Mouse (Mus musculus): ENCODE results near the gene Fasl. TPM values are rescaled to one million over a fixed set of nuclear protein-coding genes. Genes with fewer than 3 reads are reported as not detected.

Gene Fasl
- polyA plus RNA-seq, 1 experiment from 2014 or later, result not detected

DNA sequence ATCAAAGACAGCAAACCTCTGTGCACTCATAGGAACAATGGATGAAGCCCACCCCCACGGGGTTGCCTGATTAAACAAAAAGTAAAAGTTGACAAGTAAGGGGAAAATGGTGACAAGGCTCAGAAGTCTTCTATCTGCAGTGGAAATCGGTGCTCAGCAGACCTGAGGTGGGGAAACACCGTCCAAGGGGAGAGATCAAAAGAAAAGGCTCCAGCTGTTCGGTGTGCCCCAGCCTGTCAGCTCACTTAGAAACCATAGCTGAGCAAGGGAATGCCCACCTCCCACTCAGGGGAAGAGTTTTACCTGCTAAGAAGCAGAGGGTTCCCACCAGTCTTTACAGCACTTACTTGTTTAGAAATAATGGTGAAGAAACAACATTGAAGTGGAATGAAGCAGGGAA lies 26.7 kb downstream of the Fasl start:
- H3K9me3 ChIP-seq (replicated peaks), result no peaks in the 10 kb centered on the region
- no peak overlapping the region for H3K4me2 ChIP-seq
- DNase-seq (no peak), ATAC-seq (ENCODE audit: low read depth) (no peak)
- 37% methylated on average over 4 of the region's 4 CpGs for WGBS (ENCODE audit: insufficient replicate concordance)
- no peak overlapping the region for H3K27ac ChIP-seq
- no peak overlapping the region for H3K4me3 ChIP-seq (replicated peaks)
- H3K36me3 ChIP-seq, result no peaks in the 10 kb centered on the region
- H3K4me1 ChIP-seq (replicated peaks), result peaks cover 9% of the 10 kb centered on the region
- H3K9ac ChIP-seq, result no peak overlapping the region
- H3K27me3 ChIP-seq, result 0 out of 2 replicates have a peak, but pooled peaks cover 7% of the 10 kb centered on the region

DNA sequence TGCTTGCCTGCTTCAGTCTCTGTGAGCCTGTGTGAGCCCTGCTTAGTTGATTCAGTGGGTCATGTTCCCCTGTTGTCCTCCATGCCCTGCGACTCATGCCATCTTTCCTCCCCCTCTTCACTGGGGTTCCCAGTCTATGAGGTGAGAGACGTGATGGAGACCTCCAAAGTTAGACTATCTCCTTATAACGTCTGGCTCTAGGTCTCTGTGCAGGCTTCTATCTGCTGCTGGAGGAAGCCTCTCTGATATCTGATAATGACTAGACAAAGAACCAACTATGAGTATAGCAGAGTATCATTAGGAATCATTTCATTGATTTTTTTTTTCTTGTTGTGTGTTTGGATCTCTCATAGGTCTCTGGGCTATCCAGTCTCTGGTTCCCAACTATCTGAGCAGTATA lies 31.7 kb downstream of the Fasl start:
- no peak overlapping the region for H3K27ac ChIP-seq
- ATAC-seq (ENCODE audit: low read depth), result peak; percentile 74
- no peak overlapping the region for H3K4me3 ChIP-seq (replicated peaks)
- no peak overlapping the region for H3K4me2 ChIP-seq
- 31% methylated on average over 3 of the region's 3 CpGs for WGBS (ENCODE audit: insufficient replicate concordance)
- H3K27me3 ChIP-seq, result 0 out of 2 replicates have a peak, but pooled peaks cover 4% of the 10 kb centered on the region
- H3K9me3 ChIP-seq (replicated peaks), result no peaks in the 10 kb centered on the region
- no peak for DNase-seq
- H3K4me1 ChIP-seq (replicated peaks), result peaks cover 20% of the 10 kb centered on the region
- H3K9ac ChIP-seq, result no peak overlapping the region
- H3K36me3 ChIP-seq, result no peaks in the 10 kb centered on the region

DNA sequence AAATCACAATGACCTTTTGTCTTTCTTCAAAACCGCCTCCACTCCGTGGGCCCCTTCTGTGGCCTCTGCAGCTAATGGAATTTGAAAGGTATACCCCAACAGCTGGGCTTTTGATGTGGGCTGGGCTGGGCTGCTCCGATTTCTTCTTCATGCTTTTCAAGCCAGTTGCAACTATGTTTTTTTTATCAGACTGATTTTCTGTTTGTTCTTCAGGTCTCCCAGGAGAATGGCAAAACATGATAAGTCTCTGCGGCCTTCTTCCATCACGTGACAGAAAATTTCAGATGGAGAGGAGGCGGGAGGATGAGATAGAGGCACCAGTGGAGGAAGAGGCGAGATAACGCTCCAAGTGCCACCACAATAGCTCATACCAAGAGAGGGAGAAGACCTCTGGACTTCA lies 37.0 kb downstream of the Fasl start:
- H3K4me3 ChIP-seq (replicated peaks), result peak overlapping the region; percentile 18
- H3K9me3 ChIP-seq (replicated peaks), result no peaks in the 10 kb centered on the region
- peak; percentile 93 for ATAC-seq (ENCODE audit: low read depth)
- peak overlapping the region; percentile 61 for H3K4me2 ChIP-seq
- H3K27me3 ChIP-seq, result peaks cover 14% of the 10 kb centered on the region; the same call in 1 of the 2 replicates
- H3K36me3 ChIP-seq, result no peaks in the 10 kb centered on the region
- H3K27ac ChIP-seq, result peak overlapping the region; percentile 85
- peak overlapping the region; percentile 46 for H3K9ac ChIP-seq
- 14% methylated on average over 8 of the region's 8 CpGs for WGBS (ENCODE audit: insufficient replicate concordance)
- H3K4me1 ChIP-seq (replicated peaks), result peaks cover 51% of the 10 kb centered on the region
- peak; percentile 78 for DNase-seq

DNA sequence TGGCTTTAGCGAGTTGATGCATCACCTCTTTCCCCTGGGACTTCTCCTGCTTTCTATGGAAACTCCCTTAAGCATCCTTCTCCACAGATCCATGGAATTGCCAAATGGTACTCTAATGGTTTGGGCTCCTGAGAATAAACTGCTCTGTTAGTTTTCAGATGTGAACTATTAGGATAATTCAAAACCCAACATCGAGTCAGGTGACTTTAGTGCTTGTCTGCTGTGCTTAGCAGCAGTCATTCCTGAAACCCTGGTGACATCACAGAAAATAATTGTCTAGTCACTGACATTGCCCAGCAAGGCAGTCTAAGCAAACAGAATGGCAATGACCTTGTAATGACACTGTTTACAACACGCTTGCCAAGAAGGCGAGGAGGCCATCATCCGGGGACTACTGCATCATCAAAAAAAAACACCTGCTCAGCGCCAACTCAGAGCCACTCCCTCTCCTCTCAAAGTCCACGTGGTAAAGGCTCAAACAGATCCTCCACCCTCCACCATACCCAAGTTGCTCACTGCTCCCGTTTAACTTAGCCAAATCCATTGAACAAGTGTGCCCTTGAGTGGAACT lies 37.7 kb downstream of the Fasl start:
- peak; percentile 69 for ATAC-seq (ENCODE audit: low read depth)

DNA sequence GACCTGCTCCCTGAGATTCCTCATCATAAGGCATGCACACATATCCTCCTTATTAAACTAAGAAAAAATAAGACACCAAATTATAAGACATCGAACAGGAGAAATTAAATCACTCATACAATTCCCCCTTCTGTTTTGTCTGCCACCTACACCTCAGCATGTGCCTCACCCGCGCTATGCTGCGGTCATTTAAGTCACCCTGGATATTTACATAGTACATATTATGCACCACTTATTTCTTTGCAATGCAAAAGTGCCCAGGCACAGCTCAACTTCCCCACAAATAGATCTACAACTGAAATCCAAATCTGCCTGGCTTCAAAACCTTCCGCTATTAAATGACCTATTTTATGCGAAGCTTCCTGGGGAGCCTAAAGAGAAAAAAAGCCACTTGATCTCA lies 39.6 kb downstream of the Fasl start:
- H3K9ac ChIP-seq, result no peak overlapping the region
- ATAC-seq (ENCODE audit: low read depth) (no peak), DNase-seq (no peak)
- 88% methylated on average over 6 of the region's 6 CpGs for WGBS (ENCODE audit: insufficient replicate concordance)
- peak overlapping the region; percentile 30; the same call in 1 of the 2 replicates for H3K4me2 ChIP-seq
- no peak overlapping the region for H3K27ac ChIP-seq
- H3K4me3 ChIP-seq (replicated peaks), result no peak overlapping the region
- H3K27me3 ChIP-seq, result peaks cover 19% of the 10 kb centered on the region; the same call in 1 of the 2 replicates
- peaks cover 48% of the 10 kb centered on the region for H3K4me1 ChIP-seq (replicated peaks)
- H3K36me3 ChIP-seq, result no peaks in the 10 kb centered on the region
- no peaks in the 10 kb centered on the region for H3K9me3 ChIP-seq (replicated peaks)

More for the DNA sequence above, 37.7 kb downstream of the Fasl start:
- no peaks in the 10 kb centered on the region for H3K9me3 ChIP-seq (replicated peaks)
- H3K27ac ChIP-seq, result peak overlapping the region; percentile 85
- peak overlapping the region; percentile 27; the same call in 1 of the 2 replicates for H3K9ac ChIP-seq
- H3K36me3 ChIP-seq, result no peaks in the 10 kb centered on the region
- H3K4me3 ChIP-seq (replicated peaks), result 0 out of 2 replicates have a peak overlapping the region, but pooled peaks have one; percentile 18
- peaks cover 19% of the 10 kb centered on the region; the same call in 1 of the 2 replicates for H3K27me3 ChIP-seq
- peak overlapping the region; percentile 61 for H3K4me2 ChIP-seq
- DNase-seq, result peak; percentile 51
- peaks cover 48% of the 10 kb centered on the region for H3K4me1 ChIP-seq (replicated peaks)
- WGBS (ENCODE audit: insufficient replicate concordance), result 39% methylated on average over 8 of the region's 8 CpGs

DNA sequence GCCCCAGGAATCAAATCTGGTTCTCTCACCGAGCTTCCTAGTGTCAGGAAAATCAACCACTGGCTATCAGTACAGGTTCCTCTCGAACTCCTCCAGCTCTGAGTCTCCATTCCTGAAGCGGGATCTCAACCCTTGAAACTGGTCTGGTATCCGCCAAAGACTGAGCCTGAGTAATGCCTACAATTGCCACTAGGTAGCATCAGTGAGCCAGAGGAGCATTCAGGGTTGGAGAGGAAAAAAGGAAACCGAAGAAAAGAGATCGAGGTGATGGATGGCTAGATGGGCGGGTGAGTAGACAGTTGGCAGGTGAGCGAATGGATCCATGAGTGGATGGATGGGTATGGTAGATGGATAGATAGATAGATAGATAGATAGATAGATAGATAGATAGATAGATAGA lies 40.2 kb downstream of the Fasl start:
- 11% methylated on average over 8 of the region's 8 CpGs for WGBS (ENCODE audit: insufficient replicate concordance)
- Histone ChIP-seq H3K27me3 (peaks cover 19% of the 10 kb centered on the region; the same call in 1 of the 2 replicates), H3K9ac (no peak overlapping the region), H3K4me2 (peak overlapping the region; percentile 30), H3K27ac (no peak overlapping the region), H3K9me3 (replicated peaks) (no peaks in the 10 kb centered on the region), H3K4me1 (replicated peaks) (peaks cover 48% of the 10 kb centered on the region), H3K4me3 (replicated peaks) (no peak overlapping the region), H3K36me3 (no peaks in the 10 kb centered on the region)
- DNase-seq (peak; percentile 63), ATAC-seq (ENCODE audit: low read depth) (no peak)

DNA sequence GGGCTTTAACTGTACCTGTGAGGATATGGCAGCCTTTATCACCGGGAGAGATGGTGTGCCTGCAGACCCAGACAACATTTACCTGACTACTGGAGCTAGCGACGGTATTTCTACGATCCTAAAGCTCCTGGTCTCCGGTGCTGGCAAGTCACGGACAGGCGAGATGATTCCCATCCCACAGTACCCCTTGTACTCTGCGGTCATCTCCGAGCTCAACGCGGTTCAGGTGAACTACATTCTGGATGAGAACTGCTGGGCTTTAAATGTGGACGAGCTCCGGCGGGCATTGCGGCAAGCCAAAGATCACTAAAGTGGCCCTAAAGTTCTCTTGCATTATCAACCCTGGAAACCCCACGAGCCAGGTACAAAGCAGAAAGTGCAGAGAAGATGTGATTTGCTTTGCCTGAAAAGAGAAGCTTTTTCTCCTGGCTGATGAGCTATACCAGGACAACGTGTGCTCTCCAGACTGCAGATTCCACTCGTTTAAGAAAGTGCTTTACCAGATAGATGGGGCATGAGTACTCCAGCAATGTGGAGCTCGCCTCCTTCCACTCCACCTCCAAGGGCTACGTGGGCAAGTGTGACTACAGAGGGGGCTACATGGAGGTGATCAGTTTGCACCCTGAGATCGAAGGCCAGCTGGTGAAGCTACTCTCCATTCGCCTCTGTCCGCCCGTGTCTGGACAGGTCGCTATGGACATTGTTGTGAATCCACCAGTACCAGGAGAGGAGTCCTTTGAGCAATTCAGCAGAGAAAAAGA lies 41.6 kb downstream of the Fasl start:
- Histone ChIP-seq H3K27ac (no peak overlapping the region), H3K9ac (no peak overlapping the region), H3K36me3 (no peaks in the 10 kb centered on the region), H3K4me2 (no peak overlapping the region), H3K4me3 (replicated peaks) (no peak overlapping the region), H3K4me1 (replicated peaks) (peaks cover 38% of the 10 kb centered on the region), H3K9me3 (replicated peaks) (no peaks in the 10 kb centered on the region), H3K27me3 (peaks cover 19% of the 10 kb centered on the region; the same call in 1 of the 2 replicates)
- DNase-seq (no peak), ATAC-seq (ENCODE audit: low read depth) (no peak)
- 75% methylated on average over 25 of the region's 25 CpGs for WGBS (ENCODE audit: insufficient replicate concordance)

DNA sequence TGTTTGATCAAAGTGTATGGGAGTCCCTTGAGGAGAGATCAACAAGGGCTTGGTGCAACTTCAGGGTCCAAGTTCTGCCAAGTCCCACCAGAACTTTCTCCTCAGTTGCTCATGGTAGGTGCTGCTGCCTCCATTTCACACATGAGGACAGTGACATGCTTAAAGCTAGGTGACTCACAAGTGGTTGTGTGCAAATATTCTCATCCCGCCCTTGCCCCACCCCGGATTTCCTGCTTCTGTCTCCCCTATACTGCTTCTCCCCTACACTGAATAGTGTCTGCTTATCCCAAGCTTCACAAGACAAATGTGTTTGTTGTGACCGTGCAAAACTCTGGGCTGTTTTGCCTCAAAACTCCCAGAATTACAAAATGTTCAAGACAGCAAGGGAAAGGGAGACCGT lies 43.4 kb downstream of the Fasl start:
- no peaks in the 10 kb centered on the region for H3K36me3 ChIP-seq
- no peak overlapping the region for H3K27ac ChIP-seq
- no peaks in the 10 kb centered on the region for H3K9me3 ChIP-seq (replicated peaks)
- no peak overlapping the region for H3K9ac ChIP-seq
- H3K27me3 ChIP-seq, result peaks cover 19% of the 10 kb centered on the region; the same call in 1 of the 2 replicates
- 53% methylated on average over 4 of the region's 4 CpGs for WGBS (ENCODE audit: insufficient replicate concordance)
- H3K4me1 ChIP-seq (replicated peaks), result peaks cover 20% of the 10 kb centered on the region
- ATAC-seq (ENCODE audit: low read depth) (no peak), DNase-seq (no peak)
- no peak overlapping the region for H3K4me2 ChIP-seq
- no peak overlapping the region for H3K4me3 ChIP-seq (replicated peaks)

DNA sequence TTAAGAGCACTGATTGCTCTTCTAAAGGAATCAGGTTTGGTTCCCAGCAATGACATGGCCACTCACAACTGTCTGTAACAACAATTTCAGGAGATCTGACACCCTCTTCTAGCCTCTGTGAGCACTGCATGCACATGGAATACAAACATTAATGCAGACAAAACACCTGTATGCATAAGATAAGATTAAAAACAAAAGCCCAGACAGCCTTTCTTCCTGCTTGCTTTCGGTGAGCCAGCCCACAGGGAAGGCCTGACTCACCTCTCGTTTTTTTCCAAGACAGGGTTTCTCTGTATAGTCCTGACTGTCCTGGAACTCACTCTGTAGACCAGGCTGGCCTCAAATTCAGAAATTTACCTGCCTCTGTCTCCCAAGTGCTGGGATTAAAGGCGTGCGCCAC lies 44.1 kb downstream of the Fasl start:
- Histone ChIP-seq H3K9me3 (replicated peaks) (no peaks in the 10 kb centered on the region), H3K36me3 (no peaks in the 10 kb centered on the region), H3K4me1 (replicated peaks) (peaks cover 13% of the 10 kb centered on the region), H3K27me3 (peaks cover 19% of the 10 kb centered on the region; the same call in 1 of the 2 replicates), H3K4me3 (replicated peaks) (no peak overlapping the region), H3K27ac (no peak overlapping the region), H3K9ac (no peak overlapping the region), H3K4me2 (no peak overlapping the region)
- DNase-seq, result no peak
- ATAC-seq (ENCODE audit: low read depth), result no peak
- 53% methylated on average over 4 of the region's 4 CpGs for WGBS (ENCODE audit: insufficient replicate concordance)

DNA sequence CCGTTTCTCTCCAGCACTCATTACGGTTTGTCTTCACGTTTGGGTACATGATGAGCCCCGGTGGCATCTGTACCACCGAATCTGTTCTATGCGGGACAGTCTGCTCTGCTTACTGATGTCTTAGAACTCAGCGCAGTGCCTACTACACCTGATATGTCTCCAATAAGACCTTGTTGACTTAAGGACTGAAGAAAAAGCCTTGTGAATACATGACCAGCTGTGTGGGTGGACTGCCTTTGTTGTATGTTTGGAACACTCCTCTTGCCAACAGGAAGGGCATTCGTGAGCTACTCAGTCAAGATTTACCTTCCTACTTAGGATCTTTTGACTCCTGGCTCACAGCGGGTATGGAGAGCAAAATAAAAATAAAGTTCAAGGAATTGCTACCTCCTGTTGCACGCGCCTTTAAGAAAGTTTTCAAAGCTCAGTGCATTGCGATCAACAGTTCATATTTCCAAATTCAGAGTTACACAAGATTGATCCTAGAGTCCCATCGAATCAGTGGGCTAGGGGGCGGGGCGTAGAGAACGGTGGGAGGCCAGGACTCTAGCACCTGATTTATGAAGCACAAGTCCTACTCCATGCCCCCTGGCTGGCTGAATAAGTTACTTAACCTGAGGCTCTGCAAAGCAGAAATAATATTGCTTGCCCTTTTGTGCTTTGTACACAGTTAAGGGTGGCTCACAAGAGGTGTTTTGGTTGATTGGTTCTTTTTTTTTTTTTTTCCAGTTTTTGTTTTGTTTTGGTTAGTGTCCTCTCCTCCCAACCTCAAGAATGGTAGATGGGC lies 45.6 kb downstream of the Fasl start:
- Histone ChIP-seq H3K4me2 (no peak overlapping the region), H3K4me1 (replicated peaks) (no peaks in the 10 kb centered on the region), H3K4me3 (replicated peaks) (no peak overlapping the region), H3K9ac (no peak overlapping the region), H3K27me3 (peaks cover 16% of the 10 kb centered on the region; the same call in 1 of the 2 replicates), H3K36me3 (no peaks in the 10 kb centered on the region), H3K9me3 (replicated peaks) (no peaks in the 10 kb centered on the region), H3K27ac (no peak overlapping the region)
- DNase-seq, result no peak
- ATAC-seq (ENCODE audit: low read depth), result no peak
- 72% methylated on average over 16 of the region's 16 CpGs for WGBS (ENCODE audit: insufficient replicate concordance)

DNA sequence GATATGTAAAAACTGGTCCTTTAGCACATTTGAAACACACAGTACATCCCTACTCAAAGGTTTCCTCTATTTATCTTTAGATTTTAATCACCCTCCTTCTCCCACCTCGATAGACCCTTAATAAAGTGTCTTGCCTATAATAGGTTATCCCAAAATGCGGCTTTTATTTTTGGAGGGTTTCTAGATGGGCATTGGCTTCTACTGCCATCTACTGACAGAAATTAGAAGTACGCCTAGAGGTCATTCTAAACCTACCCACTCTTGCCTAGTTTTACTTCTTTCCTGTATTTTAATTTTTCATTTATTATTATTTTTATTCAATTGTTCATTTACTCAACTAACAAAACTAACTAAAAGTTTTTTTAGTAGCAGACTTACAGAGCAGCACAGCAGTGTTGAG lies 51.4 kb downstream of the Fasl start:
- Histone ChIP-seq H3K9me3 (replicated peaks) (no peaks in the 10 kb centered on the region), H3K9ac (no peak overlapping the region), H3K27me3 (peaks cover 6% of the 10 kb centered on the region), H3K36me3 (no peaks in the 10 kb centered on the region), H3K4me1 (replicated peaks) (peaks cover 10% of the 10 kb centered on the region; the same call in 1 of the 2 replicates), H3K27ac (no peak overlapping the region), H3K4me2 (no peak overlapping the region), H3K4me3 (replicated peaks) (no peak overlapping the region)
- 5% methylated on average over 3 of the region's 3 CpGs for WGBS (ENCODE audit: insufficient replicate concordance)
- ATAC-seq (ENCODE audit: low read depth) (no peak), DNase-seq (no peak)
